Mouse (Mus musculus) skeletal muscle tissue, adult 2 months (tissue): Measurements from ENCODE around the gene Ttll11.

Experiments
- DNase-seq: peaks from one replicate; pipeline ENCODE4 v3.0.0-alpha.2; 2012; ENCODE audit warnings: low read depth, low spot score

Gene Ttll11

DNA sequence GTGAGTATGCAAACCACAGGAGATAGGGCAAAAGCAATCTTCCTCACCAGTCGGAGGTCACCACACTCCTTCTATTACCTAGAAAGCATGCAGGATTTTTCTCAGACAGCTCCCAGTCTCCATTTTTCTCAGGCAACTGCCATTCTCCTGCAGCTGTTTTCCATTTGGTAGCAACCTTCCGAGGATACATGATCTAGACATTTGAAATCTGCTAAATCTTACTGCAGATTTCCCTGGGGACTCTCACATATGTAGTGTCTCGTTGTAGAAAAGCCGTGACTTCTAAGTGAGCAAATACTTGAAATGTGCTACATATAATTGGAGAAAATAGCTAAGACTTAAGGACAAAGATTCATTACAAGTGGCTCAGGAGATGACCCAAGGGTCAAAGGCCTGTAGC, 151.8 kb downstream of the Ttll11 start:
- no peak for DNase-seq

DNA sequence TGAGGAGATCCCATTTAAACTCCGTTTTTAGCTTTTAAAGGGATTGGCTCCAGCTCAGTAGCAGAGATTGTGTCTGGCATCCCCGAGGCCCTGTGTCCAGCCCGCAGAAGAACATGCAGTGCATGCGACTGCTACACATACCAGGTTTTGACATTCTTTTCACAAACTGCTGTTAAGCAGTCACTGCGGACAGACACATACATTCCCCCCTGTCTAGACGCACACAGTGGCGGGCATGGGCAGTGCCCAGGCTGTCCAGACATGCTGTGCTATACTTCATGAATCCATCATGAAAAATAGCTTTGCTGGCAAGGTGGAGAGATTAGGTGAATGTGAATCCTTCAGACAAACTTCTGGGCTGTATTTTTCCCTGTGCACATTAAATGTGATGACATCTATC, 154.6 kb downstream of the Ttll11 start:
- no peak for DNase-seq

DNA sequence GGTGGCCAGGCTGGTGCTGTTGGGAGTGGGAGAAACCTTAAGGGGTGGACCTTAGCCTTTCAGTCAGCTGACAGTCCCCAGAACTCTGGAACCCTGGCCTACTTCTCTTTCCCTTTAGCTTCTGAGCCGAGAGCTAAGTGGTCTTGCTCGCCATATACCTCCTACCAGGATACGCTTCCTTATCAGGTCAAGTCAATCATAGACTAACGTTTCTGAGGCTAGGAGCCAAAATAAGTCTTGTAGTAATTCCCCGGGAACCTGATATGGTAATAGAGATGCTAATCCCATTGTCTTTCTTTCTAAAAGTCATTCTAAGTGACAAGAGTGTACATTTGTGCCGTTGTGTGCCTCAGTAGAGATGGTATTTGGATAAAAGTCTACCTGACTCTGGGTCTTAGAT, 156.1 kb downstream of the Ttll11 start:
- no peak for DNase-seq

DNA sequence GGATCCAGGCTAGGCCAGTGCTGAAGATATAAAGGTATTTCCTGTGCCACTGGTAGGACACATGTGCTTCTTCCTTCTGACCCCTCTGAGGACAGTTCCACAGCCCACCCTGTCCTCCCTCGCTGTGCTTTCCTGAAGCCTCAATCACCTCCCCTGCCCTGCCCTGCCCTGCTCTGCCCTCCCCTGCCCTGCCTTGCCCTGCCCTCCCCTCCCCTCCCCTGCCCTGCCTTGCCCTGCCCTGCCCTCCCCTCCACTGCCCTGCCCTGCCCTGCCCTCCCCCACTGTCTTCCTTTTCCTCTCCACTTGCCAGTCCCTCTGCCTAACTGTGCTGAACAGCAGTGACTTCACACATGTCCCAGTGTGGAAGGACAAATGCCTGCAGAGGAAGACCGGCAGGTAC, 160.8 kb downstream of the Ttll11 start:
- DNase-seq = no peak

DNA sequence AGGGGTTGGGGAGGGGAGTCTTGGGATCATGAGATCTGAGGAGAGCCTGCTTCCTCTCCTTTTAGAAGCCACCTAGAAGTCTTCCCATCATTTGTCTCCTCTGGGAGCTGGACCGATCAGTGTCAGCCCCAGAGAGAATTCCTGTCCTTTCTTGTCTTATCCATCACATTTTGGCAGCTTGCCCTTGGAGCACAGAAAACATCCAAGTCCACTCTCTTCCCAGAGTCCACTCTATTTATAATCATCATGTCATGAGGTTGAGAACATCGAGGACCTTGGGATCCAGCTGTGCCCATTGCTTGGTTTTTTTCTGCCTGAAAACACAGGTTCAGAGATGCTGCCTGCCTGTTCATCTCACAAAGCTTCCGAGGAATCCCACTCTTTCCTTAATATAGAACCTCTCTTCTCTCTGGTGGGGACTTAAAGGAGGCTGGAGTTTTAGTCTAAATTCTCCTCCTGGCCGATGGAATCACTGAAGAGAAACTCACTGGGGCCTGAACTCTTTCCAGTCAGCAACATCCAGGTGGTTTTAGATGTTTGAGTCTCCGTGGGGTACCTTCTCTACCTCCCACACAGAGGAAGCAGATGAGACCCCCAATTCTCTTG, 163.6 kb downstream of the Ttll11 start:
- peak; percentile 56 for DNase-seq

DNA sequence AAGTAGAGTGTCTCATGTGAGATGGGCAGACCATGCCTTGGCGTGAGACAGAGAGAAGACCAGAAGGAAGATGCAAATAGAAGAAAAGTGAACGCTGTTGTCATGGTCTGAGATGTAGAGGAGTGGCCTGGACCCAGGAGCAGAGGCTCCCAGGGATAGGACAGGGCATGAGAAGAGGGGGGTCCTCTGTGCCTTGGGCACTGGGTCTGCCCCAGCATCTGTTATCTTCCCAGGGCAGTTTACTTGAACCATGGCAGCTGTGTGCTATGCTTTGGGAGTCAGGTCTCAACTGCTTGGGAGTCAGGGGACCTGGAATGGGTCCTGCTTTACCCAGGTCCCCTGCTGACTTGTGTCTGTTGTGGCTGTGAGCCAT, 167.2 kb downstream of the Ttll11 start:
- DNase-seq = no peak

DNA sequence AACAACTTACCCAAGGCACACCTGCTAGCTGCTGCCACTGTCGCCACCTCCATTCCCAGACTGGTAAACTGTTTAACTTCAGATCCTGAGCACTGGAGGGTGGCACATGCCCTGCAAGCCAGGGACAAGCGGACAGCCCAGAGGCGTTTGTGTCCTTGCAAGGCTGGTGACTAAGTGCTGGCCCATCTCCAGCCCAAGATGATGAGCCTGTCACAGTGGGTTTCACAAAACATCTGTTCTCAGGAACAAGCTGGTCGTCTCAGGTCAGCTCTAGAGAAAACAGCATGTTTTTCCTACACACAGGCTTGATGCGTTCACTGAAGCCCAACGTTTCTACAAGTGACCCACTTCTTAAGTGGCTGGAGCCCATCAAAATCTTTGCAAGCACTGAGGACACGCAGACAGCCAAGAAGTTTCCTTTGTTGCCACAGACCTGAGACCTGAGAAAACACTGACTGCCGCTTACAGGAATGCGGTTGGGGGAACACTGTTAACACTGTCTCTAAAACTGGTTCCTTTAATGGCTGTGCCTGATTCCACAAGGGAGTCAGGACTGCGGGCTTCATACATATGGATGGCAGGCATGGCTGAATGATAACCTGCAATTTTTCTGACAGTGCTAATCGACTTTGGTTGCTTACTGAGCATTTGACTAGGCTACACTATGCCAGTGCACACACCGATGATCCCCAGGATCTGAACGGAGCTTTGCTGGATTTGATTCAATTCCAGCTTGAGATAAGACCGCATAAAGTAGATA, 167.7 kb downstream of the Ttll11 start:
- DNase-seq = no peak

DNA sequence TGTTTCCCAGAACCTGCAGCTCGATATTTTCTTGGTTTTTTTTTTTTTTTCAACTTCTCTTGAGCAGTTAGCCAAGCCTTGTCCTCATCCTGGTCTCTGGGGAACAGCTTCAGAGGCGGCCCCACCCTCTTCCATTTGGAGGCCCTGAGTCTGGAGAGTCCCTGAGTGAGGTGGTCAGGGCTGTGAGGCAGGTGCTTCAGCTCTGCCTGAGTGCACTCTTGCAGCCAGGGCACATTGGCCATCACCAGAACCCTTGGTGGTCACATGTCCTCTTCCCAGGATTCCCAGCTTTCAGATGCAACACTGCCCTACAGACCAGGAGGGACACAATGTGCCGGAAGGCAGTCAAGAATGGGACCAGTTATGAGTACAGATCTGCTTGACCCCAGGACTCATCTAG, 169.7 kb downstream of the Ttll11 start:
- DNase-seq = no peak

DNA sequence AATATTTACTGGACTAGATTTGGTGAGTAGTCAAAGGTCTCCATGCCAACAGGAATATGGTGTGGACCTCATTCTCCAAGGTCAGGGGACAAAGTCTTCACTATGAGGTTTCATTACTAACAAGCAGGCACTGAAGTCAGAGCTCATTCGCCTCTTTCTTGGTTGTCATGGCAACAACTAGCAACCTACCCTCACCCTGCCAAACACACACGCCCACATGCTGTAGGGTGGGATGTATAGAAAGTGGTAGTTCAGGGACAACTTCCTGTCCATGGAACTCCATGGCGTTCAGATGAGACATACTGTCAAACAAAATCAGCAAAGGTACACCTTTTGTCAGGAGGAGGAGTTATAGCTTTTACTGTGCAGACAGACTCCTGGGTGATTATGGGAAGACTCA, 170.6 kb downstream of the Ttll11 start:
- no peak for DNase-seq

DNA sequence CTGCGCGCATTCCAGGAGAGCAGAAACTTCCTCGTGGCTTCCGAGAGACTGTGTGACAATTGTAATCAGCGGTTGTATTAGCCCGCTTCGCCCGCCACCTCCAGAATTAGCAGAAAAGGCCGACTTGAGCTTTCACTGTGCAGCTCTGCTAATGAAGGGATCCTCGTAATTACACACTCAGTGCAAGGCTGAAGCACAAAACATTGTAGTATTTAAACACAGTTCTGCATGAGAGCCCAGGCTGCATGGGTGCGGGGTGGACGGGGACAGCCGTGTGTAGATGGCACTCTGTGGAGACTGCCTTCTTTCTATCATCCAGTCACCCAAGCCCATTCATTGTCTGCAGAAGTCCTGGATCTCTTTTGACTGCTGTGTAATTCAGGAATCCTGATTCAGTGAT, 173.8 kb downstream of the Ttll11 start:
- DNase-seq = no peak

DNA sequence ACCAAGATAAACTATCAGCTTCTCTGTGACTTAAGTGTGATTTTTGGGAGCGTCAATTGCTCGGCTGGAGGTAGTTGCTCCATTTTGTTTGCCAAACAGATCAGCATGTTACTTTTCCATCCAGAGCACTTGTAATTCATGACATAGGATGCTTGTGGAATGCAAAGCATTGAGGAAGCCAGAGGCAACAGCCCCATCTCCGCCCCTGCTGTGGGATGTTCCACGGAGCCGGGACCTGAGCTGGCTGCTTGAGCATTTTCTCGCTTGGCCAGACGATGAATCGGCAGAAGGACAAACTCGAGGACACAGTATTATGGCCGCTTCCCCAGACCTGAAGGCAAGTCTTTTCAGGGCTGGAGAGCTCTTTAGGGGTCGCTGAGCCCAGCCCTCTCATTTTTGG, 176.6 kb downstream of the Ttll11 start:
- no peak for DNase-seq

DNA sequence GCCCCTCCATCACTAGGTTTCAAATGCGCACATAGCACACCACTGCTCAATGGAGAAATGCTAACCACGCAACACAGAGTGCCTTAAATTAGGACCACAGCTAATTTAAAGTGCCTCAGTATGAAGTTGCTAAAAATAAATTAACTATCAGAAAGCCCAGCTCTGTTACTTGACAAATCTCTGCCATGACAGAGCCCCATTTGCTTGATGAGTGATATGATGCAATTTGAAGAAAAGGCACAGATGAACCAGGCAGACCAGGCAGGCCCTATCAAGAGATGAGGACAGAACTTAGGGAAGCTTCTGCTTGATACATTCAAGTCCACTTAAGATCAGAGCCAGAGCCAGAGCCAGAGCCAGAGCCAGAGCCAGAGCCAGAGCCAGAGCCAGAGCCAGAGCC, 178.0 kb downstream of the Ttll11 start:
- DNase-seq = no peak

DNA sequence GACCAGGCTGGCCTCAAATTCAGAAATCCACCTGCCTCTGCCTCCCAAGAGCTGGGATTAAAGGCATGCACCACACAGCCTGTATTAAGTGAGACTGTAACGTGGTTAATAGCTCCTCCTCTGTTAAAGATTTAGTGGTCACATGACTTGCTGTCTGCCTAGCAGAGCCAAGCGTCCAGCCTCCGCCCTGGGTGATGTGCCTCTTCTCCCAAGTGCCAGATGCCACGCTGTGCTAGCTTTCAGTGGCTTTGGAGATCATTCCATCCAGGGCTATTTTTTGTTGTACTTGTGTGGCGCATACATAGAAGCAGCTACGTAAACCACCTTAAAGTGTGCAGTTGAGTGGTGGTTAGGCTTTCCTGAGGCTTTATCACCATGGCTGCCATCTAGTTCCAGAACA, 180.6 kb downstream of the Ttll11 start:
- no peak for DNase-seq

DNA sequence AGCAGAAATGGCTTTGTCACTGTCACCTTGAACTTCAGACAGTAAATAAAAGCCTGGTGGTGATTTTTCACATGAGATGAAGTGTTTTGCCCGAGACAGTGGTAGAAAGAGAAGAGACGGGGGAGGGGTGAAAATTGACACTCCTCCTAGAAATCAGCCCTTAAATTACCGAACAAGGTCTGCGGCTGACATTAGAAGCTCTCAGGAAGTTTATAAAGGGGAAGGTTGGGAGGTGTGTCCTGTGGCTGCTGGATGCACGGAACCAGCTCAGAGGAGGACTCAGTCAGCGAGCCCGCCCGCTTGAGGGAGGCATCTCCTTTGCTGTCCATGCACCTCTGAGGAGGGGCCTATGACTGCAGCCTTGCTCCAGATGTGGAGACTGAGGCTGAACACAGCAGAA, 181.7 kb downstream of the Ttll11 start:
- no peak for DNase-seq

DNA sequence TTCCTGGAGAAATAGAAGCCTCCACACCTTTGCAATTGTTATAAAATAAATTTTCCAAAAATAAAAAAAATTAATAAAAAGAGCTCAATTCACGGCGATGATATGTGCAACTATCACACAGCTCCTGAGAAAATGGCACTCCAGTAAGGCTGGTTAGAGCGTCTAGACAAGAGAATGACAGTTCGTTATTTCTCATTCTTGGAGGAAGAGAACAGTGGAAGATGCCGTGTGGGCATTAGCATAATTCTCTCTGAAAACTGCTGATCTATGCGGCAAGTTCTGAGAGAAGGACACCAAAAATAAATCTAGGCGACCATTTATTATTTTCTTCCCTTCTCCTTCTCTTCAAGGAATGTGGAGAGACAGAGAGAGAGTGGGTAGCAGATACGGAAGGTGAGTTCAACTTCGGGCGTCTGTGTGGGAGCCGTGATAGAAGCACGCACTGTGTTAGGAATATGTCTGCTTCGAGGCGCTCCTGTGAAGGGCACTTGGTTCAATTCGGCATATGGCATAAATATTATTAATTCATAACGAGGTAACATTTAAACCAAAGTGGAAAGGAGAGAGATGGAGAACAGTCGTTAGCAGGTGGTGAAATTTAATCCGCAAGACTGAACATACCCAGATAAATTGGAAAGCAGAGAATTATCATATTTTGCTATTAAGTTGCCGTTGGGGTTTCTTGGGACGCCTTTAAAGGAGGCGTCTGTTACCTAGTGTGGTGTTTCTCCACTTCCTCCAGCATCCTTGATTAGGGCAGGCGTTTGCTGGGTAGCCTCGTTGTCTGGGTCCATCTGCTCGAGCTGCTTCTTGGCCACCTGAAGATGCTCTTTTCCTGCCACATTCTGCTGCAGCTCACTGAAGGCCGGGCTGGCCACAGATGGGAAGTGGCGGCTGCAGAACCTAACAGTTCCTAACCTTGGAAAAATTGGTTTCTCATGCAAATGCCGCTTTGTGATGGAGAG, 190.1 kb downstream of the Ttll11 start:
- no peak for DNase-seq

DNA sequence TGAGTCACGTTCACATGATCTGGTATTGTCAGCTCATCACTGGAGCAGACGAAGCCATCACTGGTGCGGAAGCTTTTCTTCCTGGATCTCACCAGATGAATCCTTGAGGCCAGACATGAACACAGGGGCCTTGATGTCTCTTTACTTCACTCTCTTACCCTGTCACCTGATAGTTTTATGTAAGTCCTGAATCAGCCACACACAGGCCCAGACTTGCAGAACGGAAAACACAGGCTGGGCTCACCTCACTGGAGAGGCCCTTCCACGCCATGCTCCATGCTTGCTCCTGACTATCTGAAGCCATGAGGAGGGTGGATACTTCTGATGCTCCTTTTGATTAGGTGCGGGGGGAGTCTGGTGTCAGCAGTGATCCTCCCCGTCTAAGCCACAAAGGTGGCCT, 193.8 kb downstream of the Ttll11 start:
- no peak for DNase-seq

DNA sequence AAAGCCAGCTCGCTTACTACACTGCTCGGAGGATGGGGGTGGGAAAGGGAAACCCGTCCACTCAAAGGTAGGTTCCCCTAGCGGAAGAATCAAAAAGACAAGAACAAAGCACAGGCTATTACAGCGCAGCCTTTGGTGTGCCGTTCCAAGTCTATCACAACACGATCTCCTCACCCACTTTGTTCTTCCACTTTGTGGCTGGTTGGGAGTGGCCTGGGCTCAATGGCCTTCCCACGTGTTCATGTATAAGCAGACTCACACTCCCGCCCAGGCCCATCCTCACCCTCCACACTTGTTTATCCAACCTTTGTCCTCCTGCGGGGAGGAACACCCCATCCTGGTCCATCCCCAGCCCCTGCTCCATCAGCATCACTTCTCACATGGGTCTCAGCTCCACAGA, 196.3 kb downstream of the Ttll11 start:
- no peak for DNase-seq

DNA sequence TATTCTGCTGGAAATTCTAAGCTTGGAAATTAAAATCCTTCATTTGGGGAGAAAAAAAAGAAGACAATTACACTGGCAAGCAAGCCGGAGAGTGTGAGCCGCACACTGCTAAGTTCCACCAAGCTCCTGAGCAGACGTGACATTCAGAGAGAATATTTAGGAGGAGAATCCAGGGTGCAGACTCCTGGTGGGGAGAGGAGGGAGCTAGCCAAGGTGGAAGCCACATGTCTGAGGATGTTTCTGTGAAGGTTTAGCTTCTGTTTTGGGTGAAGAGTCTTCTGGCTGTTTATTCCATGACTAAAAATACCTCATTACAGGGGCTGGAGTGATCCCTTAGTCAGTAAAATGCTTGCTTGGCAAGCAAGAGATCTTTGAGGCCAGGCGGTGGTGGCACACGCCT, 200.4 kb downstream of the Ttll11 start:
- no peak for DNase-seq

DNA sequence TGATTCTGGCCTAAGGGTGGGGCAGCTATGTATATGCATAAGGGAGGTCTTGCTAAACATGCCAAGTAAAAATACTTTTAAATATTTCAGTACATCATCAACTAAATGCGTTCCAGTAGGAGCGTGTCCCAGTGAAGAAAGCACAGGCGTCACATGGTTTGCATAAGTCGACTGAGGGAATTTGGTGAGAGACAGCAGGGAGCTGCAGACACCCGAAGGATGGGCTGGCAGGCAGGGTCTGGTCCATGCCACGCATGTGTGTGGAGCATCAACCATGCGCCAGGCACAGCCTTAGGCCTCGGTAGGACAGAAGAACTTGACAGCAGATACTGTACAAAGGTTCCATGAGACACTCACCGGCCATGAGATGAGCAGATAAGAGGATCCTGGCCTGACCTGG, 202.8 kb downstream of the Ttll11 start:
- no peak for DNase-seq

DNA sequence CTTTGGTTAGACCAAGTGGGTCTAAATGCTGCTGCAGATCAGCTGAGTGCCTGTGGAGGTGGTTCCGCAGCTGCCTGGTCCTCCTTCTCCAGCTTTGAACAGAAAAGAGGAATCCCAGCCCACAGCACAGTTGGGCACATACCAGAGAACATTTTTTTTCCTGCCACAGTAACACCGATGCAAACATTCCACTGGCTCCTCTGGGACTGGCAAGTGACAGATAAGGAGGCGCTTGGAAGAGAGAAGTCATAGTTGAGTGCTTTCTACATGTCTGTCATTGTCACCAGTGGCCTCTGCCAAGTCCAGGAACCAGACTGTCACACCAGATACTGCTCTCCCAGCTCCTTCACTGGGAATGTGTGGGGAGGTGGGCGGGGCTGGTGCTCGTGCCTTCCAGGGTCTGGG, 204.1 kb downstream of the Ttll11 start:
- DNase-seq = no peak

DNA sequence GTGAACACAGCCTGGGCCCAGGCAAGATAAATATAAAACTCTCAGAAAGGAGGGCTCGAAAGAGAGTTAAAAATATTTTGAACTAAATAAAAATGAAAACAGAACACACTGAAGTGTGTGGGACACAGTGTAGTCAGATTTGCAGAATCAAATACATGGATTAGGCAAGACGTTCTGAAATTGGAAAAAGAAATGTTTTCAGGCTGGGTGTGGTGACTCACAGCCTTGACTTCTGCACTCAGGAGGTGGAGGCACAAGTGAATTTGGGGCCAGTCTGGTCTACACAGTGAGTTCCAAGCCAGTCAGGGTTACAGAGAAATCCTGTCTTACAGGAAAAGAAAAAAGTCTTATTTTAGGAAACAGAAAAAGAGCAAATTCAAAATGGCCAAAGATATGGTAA, 209.2 kb downstream of the Ttll11 start:
- DNase-seq = peak; percentile 12

DNA sequence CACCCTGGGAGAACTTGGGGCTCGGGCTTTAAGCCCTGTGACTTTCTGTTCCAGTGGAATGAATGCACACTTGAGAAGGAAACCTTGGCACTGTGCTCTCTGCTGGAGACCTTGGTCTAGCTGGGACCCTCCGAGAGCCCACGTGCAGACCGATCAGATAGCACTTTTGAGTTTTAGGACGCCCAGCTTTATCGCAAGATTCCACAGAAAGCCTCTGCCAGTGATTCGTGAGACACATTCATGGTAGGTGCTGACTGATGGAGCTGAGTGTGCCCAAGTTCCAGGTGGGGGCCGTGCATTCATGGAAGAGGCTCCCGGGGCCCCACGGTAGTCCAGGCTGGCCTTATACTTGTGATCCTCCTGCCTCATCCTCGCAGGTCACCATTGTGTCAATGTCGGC, 210.3 kb downstream of the Ttll11 start:
- DNase-seq = no peak
